Mouse (Mus musculus) 3T3-L1 (cell line): ENCODE measurements at regions not wholly inside any gene's neighbourhood (a gene's known extent, or its start where the extent isn't known, plus 50 kb on each side); places are given as distances from the start of the nearest gene placed in this dataset.

Source experiments
- DNase-seq: peaks from one replicate; pipeline ENCODE4 v3.0.0-alpha.2; 2015; ENCODE audit warnings: low read depth, low spot score

DNA sequence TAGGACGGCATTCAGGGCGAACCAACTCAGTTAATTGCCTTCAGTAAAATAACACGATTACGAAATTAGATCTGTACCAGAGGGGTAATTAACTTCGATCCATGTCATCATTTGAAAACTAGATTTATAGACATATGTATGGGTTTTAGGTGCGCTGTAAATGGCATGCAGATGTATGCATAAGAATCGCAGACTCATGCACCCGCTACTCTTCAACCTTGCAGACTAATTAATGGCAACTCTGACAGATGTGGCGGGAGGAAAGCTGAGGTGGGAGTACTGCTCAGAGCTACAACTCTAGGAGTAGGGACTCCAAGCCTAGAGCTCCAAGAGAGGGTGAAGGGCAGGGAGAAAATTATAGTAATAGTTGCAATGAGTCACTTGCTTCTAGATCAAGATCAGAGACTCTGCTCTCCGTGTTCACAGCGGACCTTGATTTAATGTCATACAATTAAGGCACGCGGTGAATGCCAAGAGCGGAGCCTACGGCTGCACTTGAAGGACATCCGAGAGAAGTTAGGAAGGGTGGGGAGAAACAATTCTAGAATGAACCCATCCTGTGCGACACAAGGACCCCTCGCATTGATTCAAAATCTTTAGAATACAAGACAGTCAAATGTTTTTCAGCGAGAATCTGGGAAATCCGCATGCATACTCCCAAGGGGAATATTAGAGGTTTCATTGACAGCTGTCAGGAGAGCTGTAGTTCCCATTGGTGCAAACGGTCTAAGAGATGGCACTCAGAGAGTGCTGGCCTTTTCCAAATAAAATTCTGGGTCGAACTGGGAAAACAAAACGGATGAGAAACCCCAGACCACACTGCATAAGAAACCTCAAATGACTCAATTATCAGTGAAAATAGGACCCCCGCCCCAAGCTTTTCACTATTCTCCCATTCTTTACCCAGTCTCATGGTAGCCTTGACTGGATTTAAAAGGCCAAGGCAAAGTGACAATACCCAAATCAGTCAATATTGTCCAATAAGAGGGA is 152.6 kb upstream of the Cypt12 start:
- no peak for DNase-seq

- no peak for DNase-seq
Observed at GRCm38 (mm10) chr3:17796766-17797165, 151.4 kb upstream of the Cypt12 start.

GRCm38 (mm10) chr3:17798399-17798798 is 149.8 kb upstream of the Cypt12 start:
- DNase-seq = peak; percentile 54

- no peak for DNase-seq
Observed at GRCm38 (mm10) chr3:17799120-17799519, 149.1 kb upstream of the Cypt12 start.

- no peak for DNase-seq
Observed at GRCm38 (mm10) chr3:17800810-17801209, 147.4 kb upstream of the Cypt12 start.

- DNase-seq = no peak
Observed at GRCm38 (mm10) chr3:17801479-17801878, 146.7 kb upstream of the Cypt12 start.

- no peak for DNase-seq
Observed at GRCm38 (mm10) chr3:17805185-17805584, 143.0 kb upstream of the Cypt12 start.

- DNase-seq = no peak
Observed at GRCm38 (mm10) chr3:17811290-17811689, 136.9 kb upstream of the Cypt12 start.

DNA sequence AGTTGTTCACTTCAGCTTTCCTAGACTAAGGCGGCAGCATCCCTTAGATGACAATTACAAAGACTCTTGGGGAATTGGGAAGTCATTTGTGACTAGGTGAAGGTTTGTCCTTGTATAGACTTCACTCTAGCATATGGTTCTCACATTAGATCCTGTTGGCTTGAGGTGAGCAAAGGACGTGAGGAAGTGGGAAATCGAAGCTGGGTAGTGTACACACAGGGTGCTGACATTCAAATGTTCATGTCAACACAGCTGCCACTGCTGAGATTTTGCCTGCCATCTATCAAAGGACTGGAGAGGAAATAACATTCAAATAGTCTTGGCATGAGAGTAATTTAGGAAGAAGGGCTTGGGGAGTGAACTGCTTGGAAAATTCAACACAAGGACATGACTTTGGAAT is 124.0 kb upstream of the Cypt12 start:
- no peak for DNase-seq

DNA sequence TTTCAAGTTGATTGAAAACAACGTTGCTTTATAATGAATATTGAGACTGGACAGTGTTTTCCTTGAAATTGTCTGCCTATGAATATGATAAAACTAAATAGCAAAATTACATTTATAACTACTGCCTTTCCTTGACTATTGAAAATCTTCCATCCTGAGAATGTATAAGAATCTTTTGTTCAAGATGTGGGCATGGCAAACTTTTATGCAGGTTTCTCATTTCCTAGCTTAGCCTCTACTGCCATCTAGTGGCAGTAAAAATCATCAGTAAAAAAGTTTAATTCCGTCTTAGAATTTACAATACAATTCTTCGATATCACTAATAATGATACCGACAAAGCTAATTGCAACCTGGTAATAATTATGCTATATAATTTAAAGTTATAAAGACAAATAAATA is 123.5 kb upstream of the Cypt12 start:
- DNase-seq = peak; percentile 70

DNA sequence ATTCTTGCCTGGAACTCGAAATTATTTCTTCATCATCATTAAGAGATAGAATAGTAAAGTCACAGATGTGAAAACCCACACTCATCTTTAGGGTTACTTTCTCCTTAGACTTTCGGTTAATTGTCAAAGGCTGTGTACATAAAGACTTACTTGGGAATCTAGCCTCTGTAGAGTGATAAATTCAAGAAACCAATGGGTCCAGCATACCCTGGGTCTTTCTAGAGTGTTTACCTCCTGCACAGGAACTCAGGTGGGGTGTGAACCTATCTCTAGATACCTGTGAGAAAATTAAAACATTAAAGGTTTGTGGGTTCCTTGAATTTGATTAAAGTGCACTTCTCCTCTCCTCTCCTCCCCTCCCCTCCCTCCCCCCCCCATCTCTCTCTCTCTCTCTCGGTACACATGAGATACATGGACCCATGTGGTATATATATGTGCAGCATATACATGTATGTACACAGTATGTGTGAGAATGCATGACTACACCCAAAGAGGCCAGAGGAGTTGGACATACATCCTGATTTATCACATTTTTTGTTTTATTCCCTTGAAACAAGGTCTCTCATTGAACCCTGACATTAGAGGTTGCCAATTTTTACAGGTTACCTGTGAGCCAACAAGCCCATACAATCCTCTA is 122.8 kb upstream of the Cypt12 start:
- no peak for DNase-seq

DNA sequence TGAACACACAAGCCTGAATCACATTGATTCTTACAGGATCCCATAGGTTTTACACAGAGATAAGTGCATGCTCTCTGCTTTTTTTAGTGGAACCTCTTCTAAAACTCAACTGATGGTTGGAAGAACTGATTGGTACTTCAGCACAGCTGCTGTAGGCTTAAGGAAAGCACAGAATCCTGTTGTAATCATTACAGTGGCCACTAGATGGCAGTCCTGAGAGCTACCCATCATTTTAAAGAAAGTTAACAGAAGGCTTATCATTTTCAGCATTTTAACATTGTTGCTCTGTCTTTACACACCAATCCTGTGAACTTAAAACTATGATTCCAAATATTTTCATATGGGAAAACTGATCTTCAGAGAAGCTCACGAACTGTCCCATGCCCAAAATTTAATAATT is 113.5 kb upstream of the Cypt12 start:
- DNase-seq = peak; percentile 77

DNA sequence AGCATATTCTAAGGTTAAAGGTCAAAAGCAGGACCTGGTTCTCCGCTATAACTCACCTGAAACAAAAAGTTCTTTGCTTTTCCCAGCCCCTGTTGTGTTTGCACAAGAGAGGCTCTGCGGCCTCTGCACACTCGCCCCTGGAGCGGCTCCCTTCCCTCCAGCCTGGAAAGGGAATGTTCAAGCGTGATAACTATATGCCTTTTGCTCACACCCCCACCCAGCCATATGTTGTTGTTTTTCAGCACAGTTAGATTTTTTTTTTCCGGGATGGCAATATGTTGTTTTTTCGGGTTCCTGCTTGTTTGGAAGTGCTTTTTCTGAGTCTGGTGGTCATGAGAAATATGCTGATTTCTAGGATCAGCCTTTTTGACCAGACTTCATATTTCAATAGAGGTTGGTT is 100.6 kb upstream of the Cypt12 start:
- no peak for DNase-seq

GRCm38 (mm10) chr3:17848181-17848580 is 100.0 kb upstream of the Cypt12 start:
- DNase-seq = peak; percentile 43

DNA sequence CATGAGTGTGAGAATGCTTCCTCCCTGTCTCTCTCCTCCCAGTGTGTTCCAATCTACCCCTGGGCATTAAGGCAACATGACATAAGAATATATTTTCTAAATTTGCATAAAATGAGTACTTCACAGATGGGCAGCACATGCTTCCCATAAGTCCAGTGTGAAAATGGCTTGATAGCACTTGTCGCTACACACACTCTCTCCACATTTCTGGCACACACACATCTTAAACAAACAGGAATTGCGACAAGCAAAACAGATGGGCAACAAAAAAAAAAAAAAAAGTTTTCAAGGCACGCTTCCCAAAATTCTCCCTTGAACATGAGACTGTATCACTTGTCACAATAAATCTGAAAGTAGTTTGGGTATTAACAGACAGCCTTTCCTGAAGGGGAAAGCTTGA is 85.8 kb upstream of the Cypt12 start:
- DNase-seq = no peak

DNA sequence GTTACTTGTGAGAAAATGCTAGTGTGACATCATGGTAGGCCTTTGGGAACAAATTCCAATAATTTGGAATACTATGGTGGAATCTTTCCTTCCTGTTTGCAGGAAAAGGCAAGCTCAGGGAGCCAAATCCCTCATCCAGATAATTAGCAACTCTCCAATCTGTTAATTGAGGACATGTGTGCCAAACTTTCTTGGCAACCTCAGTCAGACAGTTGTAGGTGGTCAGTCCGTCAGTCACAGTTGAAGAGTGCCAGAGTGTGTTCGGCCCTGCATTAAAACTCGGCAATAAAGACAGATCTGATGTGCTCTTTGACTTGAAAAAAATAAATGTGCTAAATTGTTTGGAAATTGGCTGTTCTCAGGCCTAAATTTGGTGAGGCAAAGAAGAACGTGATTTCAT is 83.1 kb upstream of the Cypt12 start:
- no peak for DNase-seq

DNA sequence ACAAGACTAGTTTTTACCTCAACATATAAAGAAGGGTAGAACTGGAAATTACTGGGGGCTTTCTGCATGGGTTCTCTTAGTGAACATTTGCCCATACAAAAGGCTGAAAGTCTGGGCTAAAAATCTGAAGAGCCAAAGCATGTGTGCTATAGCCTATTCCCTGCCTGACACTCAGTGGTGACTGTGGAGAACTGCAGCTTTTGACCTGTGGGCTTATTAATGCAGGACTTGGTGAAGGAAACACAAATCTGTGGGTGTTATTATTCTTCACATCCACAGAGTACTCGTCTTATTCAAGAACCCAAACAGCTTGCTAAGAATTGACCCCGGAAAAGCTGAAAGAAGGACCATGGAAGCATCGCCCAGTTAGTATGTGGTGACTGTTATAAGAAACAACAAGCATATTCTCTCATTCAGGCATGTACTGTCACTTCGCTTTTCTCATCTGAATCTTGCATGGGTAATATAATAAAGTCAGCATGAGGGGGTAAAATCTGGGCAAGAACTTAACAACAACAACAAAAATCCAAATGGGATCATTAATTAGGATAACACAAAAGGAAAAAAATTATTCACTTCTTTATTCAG is 77.2 kb upstream of the Cypt12 start:
- DNase-seq = peak; percentile 39

DNA sequence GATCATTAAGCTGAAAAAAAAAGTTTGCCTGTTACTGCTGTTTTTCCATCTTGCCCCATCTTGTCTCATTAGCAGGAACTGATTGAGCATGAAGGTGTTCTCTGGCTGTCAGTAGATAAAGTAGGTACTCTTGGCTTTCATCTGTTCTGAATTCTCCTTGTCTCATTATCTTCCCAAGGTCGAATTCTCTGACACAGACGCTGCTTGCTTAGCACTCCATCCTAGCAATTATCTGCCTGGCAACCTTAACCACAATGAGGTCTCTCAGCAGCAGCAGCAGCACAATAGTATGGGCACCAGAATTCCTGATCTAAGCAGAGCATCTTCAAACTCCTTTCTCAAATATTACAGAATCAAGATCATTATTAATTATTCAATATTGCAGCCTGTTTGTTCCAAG is 52.3 kb upstream of the Cypt12 start:
- no peak for DNase-seq

- no peak for DNase-seq
Observed at GRCm38 (mm10) chr3:17896756-17897155, 51.5 kb upstream of the Cypt12 start.
